Mouse (Mus musculus) liver (tissue): ENCODE measurements around the gene Zmat5.
"Not testable (repeated sequence)": the region's sequence is repeated elsewhere in the genome, so short reads cannot be mapped to it uniquely, and the experiment has no call there.

Experiments
- DNase-seq: peaks from one replicate; pipeline ENCODE4 v3.0.0-alpha.2; 2020; ENCODE audit warnings: mixed read lengths

Zmat5 gene

DNA sequence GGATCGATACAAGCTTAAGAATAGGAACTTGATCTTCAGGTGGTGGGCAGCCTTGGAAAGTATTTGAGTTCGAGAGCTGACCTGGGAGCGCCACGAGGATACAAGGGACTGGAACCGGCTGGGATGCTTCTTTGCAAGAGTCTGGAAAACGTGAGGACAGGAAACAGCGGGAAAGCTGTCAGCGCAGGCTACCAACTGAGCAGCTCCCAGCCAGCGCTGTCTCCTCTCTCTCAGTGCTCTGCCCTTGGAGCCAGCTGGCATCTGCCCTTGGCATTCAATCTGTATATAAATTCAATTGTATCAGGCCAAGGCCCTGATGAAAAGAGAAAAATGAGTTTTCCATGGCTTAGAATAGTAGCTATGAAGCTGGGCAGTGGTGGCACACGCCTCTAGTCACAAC is 13.3 kb upstream of the Zmat5 start:
- DNase-seq, result no peak

DNA sequence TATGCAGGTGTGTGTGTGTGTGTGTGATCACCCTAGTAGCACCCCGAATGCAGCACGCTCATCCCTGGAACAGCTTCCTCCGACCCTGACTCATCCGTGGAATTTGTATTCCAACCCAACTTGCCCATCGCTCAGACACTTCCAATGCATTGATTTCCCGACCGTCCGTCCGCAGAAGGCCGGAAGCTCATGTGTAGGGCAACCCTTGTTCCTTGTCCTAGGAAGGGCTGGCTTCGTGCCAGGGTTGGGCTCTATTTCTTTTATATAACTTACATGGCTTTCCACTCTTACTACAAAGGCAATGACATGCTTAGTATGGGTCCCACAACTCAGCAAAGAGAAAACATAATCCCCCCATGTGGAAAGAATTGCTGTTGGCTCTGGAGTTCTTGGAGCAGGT is 12.3 kb upstream of the Zmat5 start:
- DNase-seq, result no peak

DNA sequence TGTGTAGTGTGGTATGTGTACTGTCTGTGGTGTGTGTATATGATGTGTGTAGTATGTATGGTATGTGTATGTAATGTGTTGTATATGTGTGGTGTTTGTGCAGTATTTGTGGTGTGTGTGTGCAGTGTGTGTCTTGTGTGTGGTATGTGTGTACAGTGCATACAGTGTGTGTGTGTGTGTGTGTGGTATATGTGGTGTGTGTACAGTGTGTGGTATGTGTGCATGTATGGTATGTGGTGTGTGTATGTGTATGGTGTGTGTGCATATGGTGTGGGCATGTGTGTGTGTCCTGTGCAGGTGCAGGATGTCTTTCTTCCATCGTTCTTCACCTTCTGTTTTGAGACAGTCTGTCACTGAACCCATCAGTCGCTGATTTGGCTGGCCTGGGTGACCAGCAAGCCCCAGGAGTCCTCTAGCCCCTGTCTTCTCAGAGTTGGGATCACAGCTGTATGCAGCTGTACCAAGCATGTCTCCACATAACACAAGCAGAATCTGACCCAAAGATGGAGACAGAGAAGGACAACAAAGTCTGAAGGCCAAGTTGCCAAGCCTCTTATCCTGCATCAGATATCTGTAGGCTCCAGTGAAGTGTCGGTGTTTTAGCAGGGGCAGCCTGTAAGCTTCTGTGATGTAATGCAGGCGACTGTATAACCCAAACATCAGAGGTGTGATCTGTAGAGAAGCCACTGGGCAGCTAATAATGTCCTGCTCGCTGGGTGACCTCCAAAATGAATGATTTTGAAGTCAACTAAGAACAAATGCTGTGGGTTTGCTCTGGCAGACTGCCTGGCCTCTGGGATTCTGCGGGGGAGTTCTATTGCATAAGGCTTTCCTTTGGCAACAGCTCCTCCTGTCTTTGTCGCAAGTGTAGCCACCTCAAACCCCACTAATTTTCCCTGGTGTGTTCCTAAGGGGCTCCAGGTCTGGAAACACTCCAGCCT is 7.2 kb upstream of the Zmat5 start:
- DNase-seq, result peak; percentile 39

DNA sequence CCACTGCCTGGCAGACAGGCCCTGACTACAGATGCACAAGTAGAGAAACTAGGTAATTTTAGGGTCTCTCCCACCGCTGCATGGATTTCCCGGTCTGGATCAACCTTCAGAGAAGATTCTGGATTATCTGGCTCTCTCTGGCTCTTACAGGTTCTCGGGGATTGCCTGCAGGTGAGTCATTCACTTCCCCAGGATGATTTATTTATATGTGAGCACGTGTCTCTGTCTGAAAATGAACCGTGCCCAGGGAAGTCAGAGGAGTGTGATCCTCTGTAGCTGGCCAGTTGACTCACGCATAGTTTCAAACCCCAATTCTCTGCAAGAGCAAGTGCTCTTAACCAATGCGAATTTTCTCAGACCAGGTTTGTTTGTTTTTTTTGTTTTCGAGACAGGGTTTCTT is 3.8 kb upstream of the Zmat5 start:
- no peak for DNase-seq

DNA sequence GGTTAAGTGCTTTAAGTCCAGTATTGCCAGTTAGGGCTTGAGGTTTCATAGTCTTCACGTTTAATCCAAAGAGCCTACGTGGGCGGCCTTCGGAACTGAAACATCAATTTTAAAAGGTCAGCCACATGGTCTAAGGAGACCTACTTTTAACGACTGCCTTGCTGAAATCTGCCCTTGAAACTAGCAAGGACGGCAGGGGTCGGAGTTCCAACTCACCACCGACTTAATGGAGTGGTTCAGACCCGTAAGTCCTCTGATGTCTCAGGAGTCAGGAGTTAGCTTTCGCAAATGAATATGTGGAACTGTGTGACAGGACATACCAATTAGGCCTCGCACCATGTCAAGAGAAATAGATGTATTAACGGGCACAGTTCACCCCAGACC is 798 bp upstream of the Zmat5 start:
- no peak for DNase-seq

DNA sequence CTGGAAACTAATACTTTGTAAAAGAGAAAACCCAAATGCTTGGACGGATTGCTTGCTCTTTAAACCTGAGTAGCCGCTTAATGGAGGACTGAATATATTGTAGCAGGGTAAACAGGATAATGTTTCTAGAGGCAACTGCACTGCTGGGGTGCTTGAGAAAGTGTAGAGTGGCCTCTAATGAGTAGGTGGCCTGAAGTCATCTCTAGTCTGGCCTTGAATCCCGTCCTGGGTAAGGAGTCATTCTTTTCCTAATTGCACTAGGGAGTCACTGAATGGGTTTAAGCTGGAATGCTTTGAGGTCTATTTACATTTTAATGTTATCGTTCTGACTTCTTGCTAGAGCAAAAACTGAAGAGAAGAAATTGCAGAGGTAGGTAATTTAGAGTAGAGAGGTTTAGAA is 700 bp downstream of the Zmat5 start:
- DNase-seq, result no peak

DNA sequence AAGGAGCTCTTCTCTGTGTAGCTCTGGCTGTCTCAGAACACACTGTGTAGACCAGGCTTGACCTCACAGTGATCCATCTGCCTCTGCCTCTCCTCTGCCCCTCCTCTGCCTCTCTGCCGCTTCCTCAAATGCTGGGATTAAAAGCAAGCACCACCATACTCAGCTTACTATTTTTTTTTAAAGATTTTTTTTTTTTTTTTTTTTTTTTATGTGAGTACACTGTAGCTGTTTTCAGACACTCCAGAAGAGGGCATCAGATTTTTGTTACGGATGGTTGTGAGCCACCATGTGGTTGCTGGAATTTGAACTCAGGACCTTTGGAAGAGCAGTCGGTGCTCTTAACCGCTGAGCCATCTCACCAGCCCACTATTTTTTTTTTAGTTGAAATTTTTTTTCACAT is 5.7 kb downstream of the Zmat5 start:
- not testable (repeated sequence) for DNase-seq

GRCm38 (mm10) chr11:4712822-4713221 is 8.3 kb downstream of the Zmat5 start:
- no peak for DNase-seq

DNA sequence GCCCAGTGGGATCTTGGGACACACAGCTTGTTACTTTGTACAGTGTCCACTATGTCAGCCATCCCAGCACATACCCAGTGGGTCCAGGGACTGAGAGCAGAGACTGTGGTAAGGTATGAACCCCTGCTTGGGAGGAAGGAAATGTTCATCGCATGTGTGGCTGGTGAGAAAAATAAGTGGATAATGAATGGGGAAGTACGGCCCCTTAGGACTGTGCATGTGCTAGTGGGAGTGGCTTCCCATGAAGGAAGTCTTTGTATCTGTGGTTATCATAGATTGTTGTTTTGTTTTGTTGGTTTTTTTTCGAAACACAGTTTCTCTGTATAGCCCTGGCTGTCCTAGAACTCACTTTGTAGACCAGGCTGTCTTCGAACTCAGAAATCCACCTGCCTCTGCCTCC is 10.2 kb downstream of the Zmat5 start:
- no peak for DNase-seq

GRCm38 (mm10) chr11:4715596-4715995 is 11.1 kb downstream of the Zmat5 start:
- no peak for DNase-seq

- DNase-seq, result no peak
Observed at GRCm38 (mm10) chr11:4716530-4717236, 12.2 kb downstream of the Zmat5 start.

DNA sequence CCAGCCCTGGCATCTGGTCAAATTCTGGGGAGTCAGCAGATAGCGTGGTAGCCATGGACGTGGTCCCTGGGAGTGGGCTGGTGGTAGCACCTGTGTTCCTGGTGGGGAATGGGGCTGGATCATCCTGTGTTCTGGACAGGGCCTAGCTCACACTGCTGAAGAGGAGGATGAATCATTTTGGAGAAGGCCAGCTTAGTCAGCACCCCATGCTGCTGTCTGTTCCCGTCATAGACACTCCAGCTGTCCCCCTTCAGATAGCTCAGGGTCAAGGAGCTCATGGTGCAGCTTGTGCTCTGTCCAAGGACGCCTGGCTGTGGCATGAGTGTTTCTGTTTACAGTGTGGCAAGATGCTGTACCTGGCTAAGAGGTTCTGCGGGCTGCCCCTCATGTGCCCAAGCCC is 14.1 kb downstream of the Zmat5 start:
- DNase-seq, result no peak

GRCm38 (mm10) chr11:4719961-4720360 is 15.5 kb downstream of the Zmat5 start:
- no peak for DNase-seq

- DNase-seq, result no peak
Observed at GRCm38 (mm10) chr11:4720393-4720792, 15.9 kb downstream of the Zmat5 start.

DNA sequence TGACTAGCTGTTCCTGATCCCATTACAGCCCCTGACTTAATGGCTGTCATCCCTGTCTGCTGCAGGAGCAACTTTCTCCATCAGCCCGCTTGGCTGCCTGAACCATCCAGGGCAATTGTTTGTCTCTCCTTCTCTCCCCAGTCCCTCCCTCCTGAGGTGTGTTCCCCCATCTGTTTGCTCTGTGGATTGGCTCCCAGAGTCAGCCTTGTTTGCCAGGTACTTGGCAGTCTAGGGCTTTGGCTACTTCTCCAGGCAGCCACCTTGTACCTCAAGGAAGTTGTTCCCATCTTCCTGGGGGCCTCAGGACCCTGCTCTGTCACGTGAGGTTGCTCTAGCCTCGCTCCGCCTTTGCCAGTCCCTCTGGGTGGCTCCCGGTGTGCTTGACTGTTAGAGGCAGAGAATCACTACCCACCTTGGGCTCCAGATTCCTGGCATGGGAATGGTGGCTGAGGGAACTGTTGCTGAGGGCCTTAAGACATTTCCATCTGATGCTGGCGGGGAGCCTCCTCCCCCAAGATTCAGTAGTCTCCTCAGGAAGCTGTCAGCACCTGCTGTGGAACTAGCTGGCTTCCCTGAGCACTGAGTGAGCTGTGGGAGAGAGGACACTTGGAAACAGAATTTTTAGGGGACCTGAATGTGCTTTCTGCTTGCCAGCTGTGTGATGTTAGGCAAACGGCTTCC is 16.6 kb downstream of the Zmat5 start:
- DNase-seq, result no peak

DNA sequence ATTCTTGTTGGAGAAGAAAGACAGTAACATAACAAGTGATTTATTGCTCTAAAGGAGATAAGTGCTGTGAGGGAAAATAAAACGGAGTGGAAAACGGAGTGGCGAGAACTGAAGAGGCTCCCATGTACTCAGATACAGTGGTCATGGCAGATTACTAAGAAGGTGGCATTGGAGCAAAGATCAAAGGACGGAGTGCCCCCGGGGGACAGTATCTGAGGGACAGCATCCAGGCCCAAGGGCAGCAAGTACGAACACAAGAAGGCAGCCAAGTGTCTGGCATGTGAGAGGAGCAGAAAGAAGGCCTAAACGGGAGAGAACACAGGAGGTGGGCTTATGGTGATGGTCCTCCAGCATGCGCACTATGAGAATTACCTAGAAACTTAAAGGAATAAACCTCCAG is 17.2 kb downstream of the Zmat5 start:
- no peak for DNase-seq

DNA sequence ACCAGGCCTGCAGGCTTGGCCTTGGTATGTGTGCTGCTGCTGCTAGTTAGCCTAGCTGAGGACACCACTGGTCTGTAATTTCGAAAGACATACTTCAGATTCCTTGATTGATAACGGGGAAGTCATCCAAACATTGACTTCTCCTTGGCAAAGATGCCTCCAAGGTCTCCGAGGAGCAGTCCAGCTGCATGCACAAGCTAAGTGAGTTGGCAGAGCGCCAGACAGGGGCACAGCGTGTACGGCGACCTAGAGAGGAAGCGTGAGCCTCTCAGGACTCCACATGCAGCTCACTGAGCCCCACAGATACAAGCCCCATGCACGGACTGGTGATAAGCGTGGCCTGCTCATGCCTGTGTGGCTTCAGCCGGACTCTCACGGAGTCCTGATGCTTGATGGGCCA is 25.1 kb downstream of the Zmat5 start:
- peak; percentile 40 for DNase-seq

DNA sequence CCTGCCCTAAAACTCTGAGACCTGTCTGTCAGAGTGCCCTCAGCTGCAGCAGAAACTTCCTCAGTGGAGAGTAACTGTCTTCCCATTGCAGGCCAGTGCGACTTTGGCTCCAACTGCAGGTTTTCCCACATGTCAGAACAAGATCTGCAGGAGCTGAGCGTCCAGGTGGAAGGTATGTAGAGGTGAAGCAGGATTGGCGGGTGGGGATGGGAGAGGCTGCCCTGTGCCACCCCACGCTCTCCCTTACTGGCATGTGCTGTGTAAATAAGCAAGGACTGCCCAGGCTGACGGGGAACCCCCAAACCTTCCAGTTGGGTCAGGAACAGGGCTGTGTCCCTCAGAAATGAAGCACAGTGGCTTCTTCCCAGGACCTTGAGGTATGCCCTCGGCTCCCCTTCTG is 25.6 kb downstream of the Zmat5 start:
- DNase-seq, result no peak

DNA sequence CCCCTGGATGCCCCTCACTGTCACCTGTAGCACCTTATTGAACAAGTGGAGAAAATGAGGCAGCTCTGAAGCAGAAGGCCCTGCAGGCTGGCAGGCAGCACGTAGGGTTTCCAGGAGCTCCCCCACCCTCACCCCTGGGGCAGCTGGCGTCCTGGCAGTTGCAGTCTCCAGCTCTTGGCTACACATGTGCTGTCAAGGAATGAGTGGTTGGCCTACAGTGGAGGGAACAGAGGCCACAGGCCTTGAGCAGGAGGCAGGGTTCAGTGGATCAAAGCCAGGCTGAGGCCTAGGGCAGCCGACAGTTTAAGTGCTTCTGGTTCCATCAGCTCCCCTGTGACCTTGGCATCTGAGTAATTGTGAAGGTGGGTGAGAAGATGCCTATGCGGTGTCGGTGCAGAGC is 26.4 kb downstream of the Zmat5 start:
- no peak for DNase-seq

GRCm38 (mm10) chr11:4731781-4732180 is 27.3 kb downstream of the Zmat5 start:
- DNase-seq, result no peak

GRCm38 (mm10) chr11:4734179-4734578 is 29.7 kb downstream of the Zmat5 start:
- DNase-seq, result peak; percentile 36

- no peak for DNase-seq
Observed at GRCm38 (mm10) chr11:4736355-4736754, 31.9 kb downstream of the Zmat5 start.

DNA sequence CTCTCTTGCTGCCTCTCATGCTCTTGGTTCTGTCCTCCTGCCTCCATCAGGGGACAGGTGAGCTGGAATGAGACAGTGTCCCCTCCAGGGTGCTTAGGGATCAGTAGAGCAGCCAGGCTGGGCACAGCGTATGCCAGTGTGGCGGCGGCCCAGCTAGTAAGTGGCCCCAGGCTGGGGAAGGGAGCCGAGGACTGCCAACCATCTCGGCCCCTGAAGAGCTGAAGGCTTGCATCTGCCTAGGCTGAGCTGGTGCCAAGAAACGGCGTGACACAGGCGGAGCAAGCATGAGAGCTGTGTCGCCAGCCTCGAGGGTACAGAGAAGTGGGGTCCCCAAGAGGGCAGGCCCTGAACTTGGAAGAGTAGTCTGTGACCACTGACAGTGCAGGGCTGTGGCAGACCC is 33.2 kb downstream of the Zmat5 start:
- no peak for DNase-seq

- DNase-seq, result no peak
Observed at GRCm38 (mm10) chr11:4738719-4739118, 34.2 kb downstream of the Zmat5 start.
